8 mouse cellular contexts compared by ENCODE assay signal in the genomic region with DNA sequence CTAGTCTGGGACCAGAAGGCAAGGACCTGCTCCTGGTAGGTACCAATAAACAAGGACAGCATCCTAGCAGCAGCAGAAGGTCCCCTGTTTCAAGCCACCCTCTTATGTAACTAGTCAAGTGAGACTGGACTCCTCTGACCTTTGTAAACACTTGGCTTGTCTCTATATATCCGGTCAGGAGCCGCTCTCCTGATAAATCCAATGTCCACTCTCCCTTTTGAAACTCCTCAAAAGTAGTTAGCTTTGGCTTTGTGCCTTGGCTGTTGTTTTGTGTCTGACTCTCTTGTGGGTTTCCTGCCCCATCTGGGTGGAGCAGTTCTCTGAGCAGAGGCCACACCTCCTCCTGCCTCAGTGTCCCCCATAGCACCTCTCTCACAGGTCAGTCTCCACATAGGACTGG. TPM values are rescaled to one million over a fixed set of nuclear protein-coding genes. Genes with fewer than 3 reads are reported as not detected.
DNase-seq lines count a peak whose midpoint lies in the region; ATAC-seq and TF ChIP-seq lines count a peak whose summit lies in the region.

No protein-coding gene starts in this region.

- no peak for ATAC-seq in limb, embryonic 14.5 days (ENCODE audit: low FRiP score, low read depth)

- DNase-seq in testis, postnatal 10 days (ENCODE audit: low spot score) = no peak
- DNase-seq in heart, postnatal 10 days = peak; percentile 67 to 70
- DNase-seq in limb, embryonic 14.5 days (ENCODE audit: low spot score) = no peak
- DNase-seq in yolk sac, embryonic 10.5 days (ENCODE audit: low spot score) = peak; percentile 52
- no peak for DNase-seq in layer of hippocampus, adult 9-11 months
- no peak for DNase-seq in retina, embryonic 14.5 days (ENCODE audit: low spot score)
- no peak for DNase-seq in frontal cortex, adult 2 months (ENCODE audit: extremely low spot score in 1 of 2, low spot score in 1 of 2)

- peak overlapping the region; percentile 62 for H3K27ac ChIP-seq in testis, adult 2 months (ENCODE audit: control insufficient read depth, insufficient read depth, low read depth, low read length)
- peak overlapping the region; percentile 63 for H3K27ac ChIP-seq in limb, embryonic 14.5 days (replicated peaks; ENCODE audit: low read depth, low read length)

- peaks cover 7% of the 10 kb centered on the region; the same call in 1 of the 2 replicates for H3K9me3 ChIP-seq in limb, embryonic 14.5 days (ENCODE audit: control insufficient read depth, low read length)

- no peak overlapping the region for H3K9ac ChIP-seq in limb, embryonic 14.5 days (ENCODE audit: low read depth, low read length, severe bottlenecking)

- no peaks in the 10 kb centered on the region for H3K27me3 ChIP-seq in testis, adult 2 months (ENCODE audit: control insufficient read depth, insufficient read depth, low read length)
- H3K27me3 ChIP-seq in limb, embryonic 14.5 days (ENCODE audit: control insufficient read depth, insufficient read depth, low read length) = peaks cover 10% of the 10 kb centered on the region

- intact Hi-C loops in heart, postnatal 10 days (cut with DNase I) = loop anchor here (2.0 kb wide), 1 partner anchor 19 kb away; the partner anchor contains the start of genes Acox1 and Ten1

- TF ChIP-seq POLR2A in testis, adult 2 months (IDR thresholded peaks at IDR 0.05; ENCODE audit: control insufficient read depth, low read depth, low read length) = no peak
- TF ChIP-seq POLR2A in limb, embryonic 14.5 days (IDR thresholded peaks at IDR 0.05; ENCODE audit: borderline replicate concordance, extremely low read depth, insufficient read depth, insufficient read length) = no peak

- H3K36me3 ChIP-seq in testis, adult 2 months (ENCODE audit: control insufficient read depth, insufficient read depth, low read length) = no peaks in the 10 kb centered on the region
- no peaks in the 10 kb centered on the region for H3K36me3 ChIP-seq in limb, embryonic 14.5 days (ENCODE audit: control insufficient read depth, insufficient read depth, low read length)

- no peak overlapping the region for H3K4me2 ChIP-seq in limb, embryonic 14.5 days (replicated peaks; ENCODE audit: low read depth, low read length, severe bottlenecking)

- TF ChIP-seq CTCF in testis, adult 2 months (IDR thresholded peaks at IDR 0.05; ENCODE audit: control insufficient read depth, insufficient read depth, insufficient replicate concordance, low read depth, low read length) = no peak

- WGBS in limb, embryonic 14.5 days = 85% methylated on average over 2 of the region's 2 CpGs

- no peak overlapping the region for H3K4me3 ChIP-seq in testis, adult 2 months (ENCODE audit: control insufficient read depth, low read depth, low read length)
- H3K4me3 ChIP-seq in limb, embryonic 14.5 days (replicated peaks; ENCODE audit: low read length) = no peak overlapping the region

- H3K4me1 ChIP-seq in testis, adult 2 months (ENCODE audit: control insufficient read depth, insufficient read depth, low read length) = peaks cover 8% of the 10 kb centered on the region
- H3K4me1 ChIP-seq in limb, embryonic 14.5 days (ENCODE audit: control insufficient read depth, insufficient read depth, low read length) = peaks cover 24% of the 10 kb centered on the region

RNA-seq across cellular contexts. Expression of gene Acox1, which starts 19.4 kb away (rescaled TPM):
- 19.0 and 19.3 TPM in 2 replicates for polyA plus RNA-seq in testis, adult 2 months (2012; rRNA removed)
- 10 to 100 TPM; 92.5 to 99.9 TPM for total RNA-seq in heart, postnatal 10 days (2021)
- 38.1 and 42.9 TPM in 2 replicates for polyA plus RNA-seq in limb, embryonic 14.5 days (2012; rRNA removed)
- 26.3 and 30.1 TPM in 2 replicates for polyA plus RNA-seq in limb, embryonic 14.5 days (2014; fragmentation: Nextera tagmentation; extraction: Ambion mirVana)
- 119 and 129 TPM in 2 replicates for polyA plus RNA-seq in frontal cortex, adult 2 months (2012; rRNA removed)

RNA-seq across cellular contexts. Expression of gene Ten1, which starts 19.6 kb away (rescaled TPM):
- polyA plus RNA-seq in testis, adult 2 months (2012; rRNA removed) = 17.0 and 17.8 TPM in 2 replicates
- total RNA-seq in heart, postnatal 10 days (2021) = 10 to 100 TPM; 29.7 to 34.0 TPM
- 44.2 and 50.0 TPM in 2 replicates for polyA plus RNA-seq in limb, embryonic 14.5 days (2012; rRNA removed)
- polyA plus RNA-seq in limb, embryonic 14.5 days (2014; fragmentation: Nextera tagmentation; extraction: Ambion mirVana) = 67.4 and 70.5 TPM in 2 replicates
- 50.9 and 51.0 TPM in 2 replicates for polyA plus RNA-seq in frontal cortex, adult 2 months (2012; rRNA removed)

RNA-seq across cellular contexts. Expression of gene Evpl, which starts 19.6 kb away (rescaled TPM):
- polyA plus RNA-seq in testis, adult 2 months (2012; rRNA removed) = 1.1 and 1.2 TPM in 2 replicates
- total RNA-seq in heart, postnatal 10 days (2021) = 1 to 10 TPM; 1.2 TPM
- polyA plus RNA-seq in limb, embryonic 14.5 days (2012; rRNA removed) = 6.0 and 8.2 TPM in 2 replicates
- 17.0 and 21.8 TPM in 2 replicates for polyA plus RNA-seq in limb, embryonic 14.5 days (2014; fragmentation: Nextera tagmentation; extraction: Ambion mirVana)
- polyA plus RNA-seq in frontal cortex, adult 2 months (2012; rRNA removed) = 1.0 and 1.1 TPM in 2 replicates

RNA-seq across cellular contexts. Expression of gene Fbf1, which starts 50.3 kb away (rescaled TPM):
- 48.2 and 55.9 TPM in 2 replicates for polyA plus RNA-seq in testis, adult 2 months (2012; rRNA removed)
- 10 to 100 TPM; 17.4 to 17.7 TPM for total RNA-seq in heart, postnatal 10 days (2021)
- 77.7 and 82.6 TPM in 2 replicates for polyA plus RNA-seq in limb, embryonic 14.5 days (2012; rRNA removed)
- 26.4 and 34.8 TPM in 2 replicates for polyA plus RNA-seq in limb, embryonic 14.5 days (2014; fragmentation: Nextera tagmentation; extraction: Ambion mirVana)
- polyA plus RNA-seq in frontal cortex, adult 2 months (2012; rRNA removed) = 105 and 124 TPM in 2 replicates

RNA-seq across cellular contexts. Expression of gene Srp68, which starts 55.8 kb away (rescaled TPM):
- polyA plus RNA-seq in testis, adult 2 months (2012; rRNA removed) = 49.3 and 49.9 TPM in 2 replicates
- 10 to 100 TPM; 58.7 to 59.8 TPM for total RNA-seq in heart, postnatal 10 days (2021)
- polyA plus RNA-seq in limb, embryonic 14.5 days (2012; rRNA removed) = 106 and 111 TPM in 2 replicates
- polyA plus RNA-seq in limb, embryonic 14.5 days (2014; fragmentation: Nextera tagmentation; extraction: Ambion mirVana) = 94.9 and 103 TPM in 2 replicates
- polyA plus RNA-seq in frontal cortex, adult 2 months (2012; rRNA removed) = 63.4 and 63.9 TPM in 2 replicates

Comparison
In these comparisons a context has a peak if more than half of its experiments do, and no peak if none do; other contexts are left out.
1. DNase-seq: peak in heart, postnatal 10 days (2 of 2) and yolk sac, embryonic 10.5 days (single experiment); none in testis, postnatal 10 days (single experiment), limb, embryonic 14.5 days (single experiment), layer of hippocampus, adult 9-11 months (single experiment), retina, embryonic 14.5 days (single experiment) and frontal cortex, adult 2 months (0 of 2).